Mouse (Mus musculus): ENCODE results near the gene Adcy4.

GRCm38 (mm10) chr14:55826142-55826541 is 42.2 kb upstream of the Adcy4 start:
- TF ChIP-seq CTCF (IDR thresholded peaks at IDR 0.05; ENCODE audit: borderline replicate concordance, control insufficient read depth, extremely low read depth, insufficient read depth, low read length, poor library complexity) (no peak), POLR2A (IDR thresholded peaks at IDR 0.05; ENCODE audit: control insufficient read depth, extremely low read depth, insufficient read depth, low read length, poor library complexity) (no peak)

All from thymus, adult 2 months (tissue).